Mouse (Mus musculus): ENCODE measurements around the gene Paxx.

Gene Paxx

GRCm38 (mm10) chr2:25460551-25461309 lies at the start of gene Paxx:
Gene Paxx (minus strand): TSS chr2:25461094.
- peak within 1 kb of the TSS; percentile 87 for H3K4me3 ChIP-seq (replicated peaks; ENCODE audit: low read length)
- no peaks in the 10 kb centered on the region for H3K36me3 ChIP-seq (ENCODE audit: insufficient read depth, low read length)
- peaks cover 47% of the 10 kb centered on the region for H3K4me1 ChIP-seq (replicated peaks; ENCODE audit: low read depth, low read length)
- H3K27me3 ChIP-seq (ENCODE audit: insufficient read depth, low read length), result peaks cover 30% of the 10 kb centered on the region
- no peak for TF ChIP-seq NANOG (IDR thresholded peaks at IDR 0.05; ENCODE audit: borderline replicate concordance, low read length)
- TF ChIP-seq POU5F1 (IDR thresholded peaks at IDR 0.05; ENCODE audit: borderline replicate concordance, low read length), result no peak
- TF ChIP-seq CTCF (conservative IDR thresholded peaks at IDR 0.05; ENCODE audit: low read length), result no peak
- H3K9me3 ChIP-seq (ENCODE audit: low read length), result no peaks in the 10 kb centered on the region

GRCm38 (mm10) chr2:25509912-25510311 lies 49.0 kb upstream of the Paxx start:
- Histone ChIP-seq H3K36me3 (ENCODE audit: insufficient read depth, low read length) (peaks cover 8% of the 10 kb centered on the region), H3K4me3 (replicated peaks; ENCODE audit: low read length) (no peak overlapping the region), H3K4me1 (replicated peaks; ENCODE audit: low read depth, low read length) (peaks cover under 1% of the 10 kb centered on the region; the same call in 1 of the 2 replicates), H3K27me3 (ENCODE audit: insufficient read depth, low read length) (no peaks in the 10 kb centered on the region), H3K9me3 (ENCODE audit: low read length) (no peaks in the 10 kb centered on the region)
- TF ChIP-seq NANOG (IDR thresholded peaks at IDR 0.05; ENCODE audit: borderline replicate concordance, low read length) (no peak), CTCF (conservative IDR thresholded peaks at IDR 0.05; ENCODE audit: low read length) (no peak), POU5F1 (IDR thresholded peaks at IDR 0.05; ENCODE audit: borderline replicate concordance, low read length) (no peak)

- Histone ChIP-seq H3K4me3 (replicated peaks; ENCODE audit: low read length) (no peak overlapping the region), H3K4me1 (replicated peaks; ENCODE audit: low read depth, low read length) (peaks cover 25% of the 10 kb centered on the region), H3K27me3 (ENCODE audit: insufficient read depth, low read length) (no peaks in the 10 kb centered on the region), H3K36me3 (ENCODE audit: insufficient read depth, low read length) (peaks cover 31% of the 10 kb centered on the region), H3K9me3 (ENCODE audit: low read length) (no peaks in the 10 kb centered on the region)
- TF ChIP-seq CTCF (conservative IDR thresholded peaks at IDR 0.05; ENCODE audit: low read length) (peak; percentile 19; the same call in 1 of the 2 replicates), NANOG (IDR thresholded peaks at IDR 0.05; ENCODE audit: borderline replicate concordance, low read length) (no peak), POU5F1 (IDR thresholded peaks at IDR 0.05; ENCODE audit: borderline replicate concordance, low read length) (no peak)
Measured at GRCm38 (mm10) chr2:25506964-25507363, 46.1 kb upstream of the Paxx start.

GRCm38 (mm10) chr2:25505860-25506259 lies 45.0 kb upstream of the Paxx start:
- H3K27me3 ChIP-seq (ENCODE audit: insufficient read depth, low read length), result no peaks in the 10 kb centered on the region
- no peak overlapping the region for H3K4me3 ChIP-seq (replicated peaks; ENCODE audit: low read length)
- H3K4me1 ChIP-seq (replicated peaks; ENCODE audit: low read depth, low read length), result peaks cover 35% of the 10 kb centered on the region
- no peaks in the 10 kb centered on the region for H3K9me3 ChIP-seq (ENCODE audit: low read length)
- H3K36me3 ChIP-seq (ENCODE audit: insufficient read depth, low read length), result peaks cover 31% of the 10 kb centered on the region
- TF ChIP-seq NANOG (IDR thresholded peaks at IDR 0.05; ENCODE audit: borderline replicate concordance, low read length) (no peak), POU5F1 (IDR thresholded peaks at IDR 0.05; ENCODE audit: borderline replicate concordance, low read length) (no peak), CTCF (conservative IDR thresholded peaks at IDR 0.05; ENCODE audit: low read length) (no peak)

- Histone ChIP-seq H3K4me3 (replicated peaks; ENCODE audit: low read length) (no peak overlapping the region), H3K27me3 (ENCODE audit: insufficient read depth, low read length) (no peaks in the 10 kb centered on the region), H3K9me3 (ENCODE audit: low read length) (no peaks in the 10 kb centered on the region), H3K4me1 (replicated peaks; ENCODE audit: low read depth, low read length) (peaks cover 39% of the 10 kb centered on the region), H3K36me3 (ENCODE audit: insufficient read depth, low read length) (peaks cover 31% of the 10 kb centered on the region)
- TF ChIP-seq CTCF (conservative IDR thresholded peaks at IDR 0.05; ENCODE audit: low read length) (no peak), NANOG (IDR thresholded peaks at IDR 0.05; ENCODE audit: borderline replicate concordance, low read length) (no peak), POU5F1 (IDR thresholded peaks at IDR 0.05; ENCODE audit: borderline replicate concordance, low read length) (no peak)
Measured at GRCm38 (mm10) chr2:25505000-25505399, 44.1 kb upstream of the Paxx start.

- Histone ChIP-seq H3K4me1 (replicated peaks; ENCODE audit: low read depth, low read length) (peaks cover 44% of the 10 kb centered on the region), H3K36me3 (ENCODE audit: insufficient read depth, low read length) (peaks cover 31% of the 10 kb centered on the region), H3K27me3 (ENCODE audit: insufficient read depth, low read length) (no peaks in the 10 kb centered on the region), H3K9me3 (ENCODE audit: low read length) (no peaks in the 10 kb centered on the region), H3K4me3 (replicated peaks; ENCODE audit: low read length) (no peak overlapping the region)
- TF ChIP-seq CTCF (conservative IDR thresholded peaks at IDR 0.05; ENCODE audit: low read length) (no peak), NANOG (IDR thresholded peaks at IDR 0.05; ENCODE audit: borderline replicate concordance, low read length) (no peak), POU5F1 (IDR thresholded peaks at IDR 0.05; ENCODE audit: borderline replicate concordance, low read length) (no peak)
Measured at GRCm38 (mm10) chr2:25504538-25504937, 43.6 kb upstream of the Paxx start.

- peak overlapping the region; percentile 93 for H3K4me3 ChIP-seq (replicated peaks; ENCODE audit: low read length)
Measured at GRCm38 (mm10) chr2:25502726-25503125, 41.8 kb upstream of the Paxx start.

GRCm38 (mm10) chr2:25501593-25502486 lies 40.9 kb upstream of the Paxx start, which contains the start of gene C8g:
Gene C8g (minus strand): TSS chr2:25501719.
- peaks cover 68% of the 10 kb centered on the region for H3K4me1 ChIP-seq (replicated peaks; ENCODE audit: low read depth, low read length)
- H3K9me3 ChIP-seq (ENCODE audit: low read length), result no peaks in the 10 kb centered on the region
- H3K4me3 ChIP-seq (replicated peaks; ENCODE audit: low read length), result peak within 1 kb of the TSS; percentile 93
- TF ChIP-seq POU5F1 (IDR thresholded peaks at IDR 0.05; ENCODE audit: borderline replicate concordance, low read length) (no peak), NANOG (IDR thresholded peaks at IDR 0.05; ENCODE audit: borderline replicate concordance, low read length) (no peak), CTCF (conservative IDR thresholded peaks at IDR 0.05; ENCODE audit: low read length) (no peak)
- H3K36me3 ChIP-seq (ENCODE audit: insufficient read depth, low read length), result peaks cover 31% of the 10 kb centered on the region
- H3K27me3 ChIP-seq (ENCODE audit: insufficient read depth, low read length), result no peaks in the 10 kb centered on the region

More at GRCm38 (mm10) chr2:25502726-25503125, 41.8 kb upstream of the Paxx start:
- H3K36me3 ChIP-seq (ENCODE audit: insufficient read depth, low read length), result peaks cover 31% of the 10 kb centered on the region
- peaks cover 61% of the 10 kb centered on the region for H3K4me1 ChIP-seq (replicated peaks; ENCODE audit: low read depth, low read length)
- H3K9me3 ChIP-seq (ENCODE audit: low read length), result no peaks in the 10 kb centered on the region
- no peaks in the 10 kb centered on the region for H3K27me3 ChIP-seq (ENCODE audit: insufficient read depth, low read length)
- TF ChIP-seq CTCF (conservative IDR thresholded peaks at IDR 0.05; ENCODE audit: low read length), result no peak
- no peak for TF ChIP-seq NANOG (IDR thresholded peaks at IDR 0.05; ENCODE audit: borderline replicate concordance, low read length)
